Mouse (Mus musculus): ENCODE data around the gene Srsf10. TPM values are rescaled to one million over a fixed set of nuclear protein-coding genes. Genes with fewer than 3 reads are reported as not detected.

Srsf10 gene
- polyA plus RNA-seq, 1 experiment from 2014 or later, result 157 TPM

DNA sequence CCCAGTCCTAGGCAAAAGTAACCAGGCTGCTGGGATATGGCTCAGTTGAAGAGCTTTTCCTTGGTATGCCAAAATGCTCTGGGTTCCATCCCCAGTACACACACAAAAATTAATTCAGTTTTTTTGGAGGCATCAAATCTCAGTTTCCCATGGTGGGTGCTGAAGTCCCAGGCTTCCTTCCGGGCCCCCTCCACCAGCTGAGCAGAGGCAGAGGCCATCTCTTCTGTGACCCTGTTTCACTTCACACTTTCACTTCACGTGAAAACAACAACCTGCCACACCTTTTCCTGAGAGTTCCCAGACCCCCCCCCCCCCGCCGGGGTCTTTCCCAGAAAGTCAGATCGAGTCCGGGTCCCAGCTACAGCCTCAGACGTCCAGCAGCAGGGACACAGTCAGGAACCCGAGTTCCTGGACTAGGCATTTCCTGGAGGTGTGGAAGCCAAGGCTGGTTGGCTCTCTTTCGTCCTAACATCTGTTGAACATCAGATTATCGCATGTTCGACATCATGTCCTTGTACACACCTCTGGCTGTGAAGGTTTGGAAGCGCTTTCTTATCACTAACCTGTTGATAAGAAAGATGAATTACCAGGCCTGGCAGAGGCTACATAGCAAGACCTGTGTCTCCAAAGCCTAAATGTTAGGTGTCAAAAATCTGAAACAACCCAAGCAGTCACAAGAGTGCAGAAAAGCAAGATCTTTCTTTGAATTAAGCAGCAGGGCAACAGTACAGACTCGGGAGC lies 53.9 kb downstream of the Srsf10 start:
- H3K36me3 ChIP-seq, result no peaks in the 10 kb centered on the region
- no peaks in the 10 kb centered on the region for H3K27me3 ChIP-seq (replicated peaks)
- 47% methylated on average over 13 of the region's 13 CpGs for WGBS (ENCODE audit: insufficient replicate concordance)
- H3K4me2 ChIP-seq, result no peak overlapping the region
- ATAC-seq, result no peak
- H3K9ac ChIP-seq, result no peak overlapping the region
- H3K27ac ChIP-seq, result no peak overlapping the region
- H3K4me3 ChIP-seq, result no peak overlapping the region
- no peaks in the 10 kb centered on the region for H3K9me3 ChIP-seq (replicated peaks)
- H3K4me1 ChIP-seq, result peaks cover 56% of the 10 kb centered on the region

DNA sequence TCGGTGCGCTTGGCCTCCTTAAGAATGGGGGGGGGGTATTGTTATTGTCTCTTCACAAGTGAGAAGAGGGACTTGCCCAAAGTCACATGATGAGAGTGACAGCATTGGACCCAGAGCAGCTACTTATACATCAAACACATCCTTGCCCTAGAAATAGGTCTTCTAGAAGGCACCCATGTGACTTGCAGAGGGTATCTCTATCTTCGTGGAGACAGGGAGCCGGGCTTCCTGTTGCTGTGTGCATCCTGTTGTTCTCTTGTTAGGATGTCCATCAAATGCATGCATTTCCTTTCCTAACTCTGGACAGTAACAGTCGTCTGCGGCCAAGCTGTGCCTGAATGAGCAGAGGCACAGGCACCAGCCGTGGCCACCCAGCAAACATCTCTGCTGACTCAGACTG lies 56.0 kb downstream of the Srsf10 start:
- H3K36me3 ChIP-seq, result peaks cover 2% of the 10 kb centered on the region; the same call in 1 of the 2 replicates
- H3K9me3 ChIP-seq (replicated peaks), result no peaks in the 10 kb centered on the region
- H3K4me1 ChIP-seq, result peaks cover 50% of the 10 kb centered on the region
- ATAC-seq, result peak; percentile 64
- no peak overlapping the region for H3K4me3 ChIP-seq
- WGBS (ENCODE audit: insufficient replicate concordance), result 22% methylated on average over 7 of the region's 7 CpGs
- H3K4me2 ChIP-seq, result no peak overlapping the region
- no peak overlapping the region for H3K9ac ChIP-seq
- no peaks in the 10 kb centered on the region for H3K27me3 ChIP-seq (replicated peaks)
- H3K27ac ChIP-seq, result peak overlapping the region; percentile 63; the same call in 1 of the 2 replicates

DNA sequence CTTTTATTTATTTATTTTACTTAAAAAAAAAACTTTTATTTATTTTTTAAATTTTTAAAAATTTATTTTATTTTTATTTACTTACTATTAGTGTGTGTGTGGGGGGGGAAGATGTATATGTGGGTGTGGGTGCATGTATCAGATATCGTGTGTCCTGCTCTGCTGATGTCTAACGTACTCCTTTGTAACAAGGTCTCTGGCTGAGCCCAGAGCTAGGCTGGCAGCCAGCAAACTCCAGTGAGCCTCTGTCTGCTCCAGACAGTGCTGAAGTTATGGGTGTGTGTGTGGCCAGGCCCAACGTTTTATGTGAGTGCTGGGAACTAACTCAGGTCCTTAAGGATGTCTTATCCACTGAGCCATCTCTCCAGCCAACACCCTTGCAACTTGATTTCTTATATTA lies 56.6 kb downstream of the Srsf10 start:
- peak overlapping the region; percentile 63 for H3K27ac ChIP-seq
- H3K4me3 ChIP-seq, result no peak overlapping the region
- peak overlapping the region; percentile 25 for H3K4me2 ChIP-seq

DNA sequence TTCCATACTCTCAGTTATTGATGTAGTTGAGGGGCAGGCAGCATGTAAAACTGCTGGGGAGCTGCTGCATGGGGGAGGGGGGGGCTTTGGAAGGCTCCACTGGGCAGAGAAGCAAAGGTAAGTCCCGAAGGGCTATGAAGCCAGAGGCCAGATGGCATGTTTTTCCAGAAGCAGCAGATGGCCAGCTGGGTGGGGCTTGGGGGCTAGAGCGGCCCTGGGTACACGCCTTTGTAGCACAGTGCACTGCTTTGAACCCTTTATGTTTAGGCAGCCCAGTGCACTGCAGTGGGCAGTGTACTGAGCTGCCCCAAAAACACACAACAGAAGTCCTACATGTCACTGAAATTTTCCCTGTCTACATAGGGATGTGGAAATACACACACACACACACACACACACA lies 57.3 kb downstream of the Srsf10 start:
- H3K27ac ChIP-seq, result peak overlapping the region; percentile 63
- peaks cover 44% of the 10 kb centered on the region for H3K4me1 ChIP-seq

More for the DNA sequence above, 56.6 kb downstream of the Srsf10 start:
- peaks cover 8% of the 10 kb centered on the region; the same call in 1 of the 2 replicates for H3K36me3 ChIP-seq
- no peak overlapping the region for H3K9ac ChIP-seq
- H3K27me3 ChIP-seq (replicated peaks), result no peaks in the 10 kb centered on the region
- peak; percentile 52; the same call in 1 of the 2 replicates for ATAC-seq
- peaks cover 44% of the 10 kb centered on the region for H3K4me1 ChIP-seq
- H3K9me3 ChIP-seq (replicated peaks), result no peaks in the 10 kb centered on the region
- WGBS (ENCODE audit: insufficient replicate concordance), result 22% methylated on average over 3 of the region's 3 CpGs

DNA sequence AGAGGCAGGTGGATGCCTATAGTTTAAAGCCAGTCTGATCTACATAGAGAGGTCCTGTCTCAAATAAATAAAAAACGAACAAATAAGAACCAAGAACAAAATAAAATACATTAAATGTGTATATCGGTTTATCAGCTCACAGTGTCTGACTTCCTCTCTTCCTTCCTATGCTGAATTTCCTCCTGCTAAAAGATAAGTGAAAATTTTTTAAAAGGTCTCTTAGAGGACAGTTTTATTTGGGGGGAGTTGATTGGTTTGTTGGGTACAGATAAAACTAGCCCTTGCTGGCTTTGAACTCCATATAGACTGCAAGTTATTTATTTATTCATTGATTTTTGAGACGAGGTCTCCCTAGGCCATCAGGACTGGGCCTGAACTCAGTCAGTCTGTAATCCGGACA lies 57.9 kb downstream of the Srsf10 start:
- Histone ChIP-seq H3K27me3 (replicated peaks) (no peaks in the 10 kb centered on the region), H3K9me3 (replicated peaks) (no peaks in the 10 kb centered on the region), H3K4me2 (peak overlapping the region; percentile 25), H3K9ac (0 out of 2 replicates have a peak overlapping the region, but pooled peaks have one; percentile 10), H3K27ac (peak overlapping the region; percentile 63; the same call in 1 of the 2 replicates), H3K4me3 (no peak overlapping the region), H3K4me1 (peaks cover 46% of the 10 kb centered on the region), H3K36me3 (peaks cover 20% of the 10 kb centered on the region)
- no peak for ATAC-seq
- 25% methylated on average over 4 of the region's 4 CpGs for WGBS (ENCODE audit: insufficient replicate concordance)

More for the DNA sequence above, 57.3 kb downstream of the Srsf10 start:
- whole genome bisulfite sequencing (ENCODE audit: insufficient replicate concordance), result 10% methylated on average over 3 of the region's 3 CpGs
- Histone ChIP-seq H3K36me3 (peaks cover 15% of the 10 kb centered on the region), H3K9ac (0 out of 2 replicates have a peak overlapping the region, but pooled peaks have one; percentile 10), H3K9me3 (replicated peaks) (no peaks in the 10 kb centered on the region), H3K4me2 (peak overlapping the region; percentile 25), H3K27me3 (replicated peaks) (no peaks in the 10 kb centered on the region), H3K4me3 (no peak overlapping the region)
- peak; percentile 26; the same call in 1 of the 2 replicates for ATAC-seq

DNA sequence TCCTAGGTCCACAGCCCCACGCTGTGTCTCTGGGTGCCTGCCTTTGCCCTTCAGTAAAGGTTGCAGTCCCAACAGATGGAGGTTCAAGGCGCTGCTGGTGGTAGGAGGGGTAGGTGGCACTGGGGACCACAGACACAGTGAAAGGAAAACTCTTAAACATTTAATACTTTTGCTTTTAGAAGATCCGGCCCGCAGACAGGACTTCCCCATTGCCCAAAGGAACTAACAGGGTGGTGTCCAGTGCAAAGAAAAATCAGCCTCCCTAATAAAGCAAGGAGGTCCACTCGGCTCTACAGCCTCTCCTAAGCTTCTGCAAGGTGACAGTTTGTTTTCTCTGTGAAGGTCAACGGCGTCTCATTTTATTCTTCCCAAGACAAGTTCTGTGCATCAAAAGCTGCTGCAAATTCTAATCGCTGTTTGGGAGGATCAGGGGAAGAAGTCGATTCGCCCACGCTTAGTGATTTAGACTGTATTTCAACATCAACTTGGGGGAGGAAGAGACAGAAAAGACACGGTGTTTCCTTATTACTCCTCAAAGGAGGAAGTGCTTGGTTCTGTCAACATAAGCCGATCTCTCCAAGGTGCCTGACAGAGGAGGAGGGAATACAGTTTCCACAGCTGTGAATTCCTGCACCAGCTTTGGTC lies 63.2 kb downstream of the Srsf10 start:
- no peaks in the 10 kb centered on the region for H3K27me3 ChIP-seq (replicated peaks)
- 53% methylated on average over 13 of the region's 13 CpGs for WGBS (ENCODE audit: insufficient replicate concordance)
- H3K4me2 ChIP-seq, result 0 out of 2 replicates have a peak overlapping the region, but pooled peaks have one; percentile 6

DNA sequence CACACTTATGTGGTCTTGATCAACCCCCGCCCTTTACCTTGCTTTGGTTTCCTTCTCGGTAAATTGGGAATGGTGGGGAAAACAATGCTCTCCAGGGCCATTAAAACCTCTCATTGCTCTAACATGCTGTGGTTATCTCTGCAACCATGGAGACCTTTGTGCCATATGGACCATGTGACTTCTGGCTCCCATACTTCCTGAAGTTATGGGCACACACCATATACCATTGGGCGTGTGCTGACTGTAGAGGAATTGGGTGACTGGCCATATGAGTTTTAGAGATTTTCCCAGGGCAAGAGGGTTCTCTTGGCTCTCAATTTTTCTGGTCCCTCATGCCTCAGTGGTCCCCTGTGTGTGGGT lies 63.7 kb downstream of the Srsf10 start:
- Histone ChIP-seq H3K36me3 (peaks cover 47% of the 10 kb centered on the region), H3K27me3 (replicated peaks) (no peaks in the 10 kb centered on the region), H3K4me2 (no peak overlapping the region), H3K4me3 (no peak overlapping the region), H3K4me1 (peaks cover 28% of the 10 kb centered on the region), H3K9ac (no peak overlapping the region), H3K9me3 (replicated peaks) (0 out of 2 replicates have a peak, but pooled peaks cover 4% of the 10 kb centered on the region), H3K27ac (no peak overlapping the region)
- ATAC-seq, result no peak
- 75% methylated on average over 3 of the region's 3 CpGs for WGBS (ENCODE audit: insufficient replicate concordance)

More for the DNA sequence above, 63.2 kb downstream of the Srsf10 start:
- ATAC-seq, result no peak
- peaks cover 43% of the 10 kb centered on the region for H3K36me3 ChIP-seq
- H3K27ac ChIP-seq, result 0 out of 2 replicates have a peak overlapping the region, but pooled peaks have one; percentile 6
- H3K4me3 ChIP-seq, result no peak overlapping the region
- H3K9ac ChIP-seq, result no peak overlapping the region
- 0 out of 2 replicates have a peak, but pooled peaks cover 4% of the 10 kb centered on the region for H3K9me3 ChIP-seq (replicated peaks)
- peaks cover 32% of the 10 kb centered on the region for H3K4me1 ChIP-seq

Other genes starting within 250 kb of the Srsf10 start
- gene Ifnlr1, start 169.5 kb upstream of the Srsf10 start, polyA plus RNA-seq (2016; fragmentation: Nextera tagmentation; extraction: Ambion mirVana), result 0.06 and 0.07 TPM in 2 replicates
- 0.19 and 0.37 TPM in 2 replicates for gene Il22ra1, start 127.6 kb upstream of the Srsf10 start, polyA plus RNA-seq (2016; fragmentation: Nextera tagmentation; extraction: Ambion mirVana)
- 0.11 and 0.18 TPM in 2 replicates for gene Myom3, start 96.0 kb upstream of the Srsf10 start, polyA plus RNA-seq (2016; fragmentation: Nextera tagmentation; extraction: Ambion mirVana)
- gene Pnrc2, start 18.1 kb downstream of the Srsf10 start, polyA plus RNA-seq (2016; fragmentation: Nextera tagmentation; extraction: Ambion mirVana), result 91.1 and 98.9 TPM in 2 replicates
- 3.9 and 4.3 TPM in 2 replicates for gene Cnr2, start 39.6 kb downstream of the Srsf10 start, polyA plus RNA-seq (2016; fragmentation: Nextera tagmentation; extraction: Ambion mirVana)
- gene Fuca1, start 65.0 kb downstream of the Srsf10 start, polyA plus RNA-seq (2016; fragmentation: Nextera tagmentation; extraction: Ambion mirVana), result 22.2 and 23.8 TPM in 2 replicates
- gene Hmgcl, start 90.7 kb downstream of the Srsf10 start, polyA plus RNA-seq (2016; fragmentation: Nextera tagmentation; extraction: Ambion mirVana), result 67.4 and 71.1 TPM in 2 replicates
- 36.0 and 41.2 TPM in 2 replicates for gene Gale, start 108.0 kb downstream of the Srsf10 start, polyA plus RNA-seq (2016; fragmentation: Nextera tagmentation; extraction: Ambion mirVana)
- gene Lypla2, start 116.9 kb downstream of the Srsf10 start, polyA plus RNA-seq (2016; fragmentation: Nextera tagmentation; extraction: Ambion mirVana), result 59.5 and 61.7 TPM in 2 replicates
- gene Pithd1, start 131.5 kb downstream of the Srsf10 start, polyA plus RNA-seq (2016; fragmentation: Nextera tagmentation; extraction: Ambion mirVana), result 115 and 121 TPM in 2 replicates
- 38.2 and 39.4 TPM in 2 replicates for gene Eloa, start 166.0 kb downstream of the Srsf10 start, polyA plus RNA-seq (2016; fragmentation: Nextera tagmentation; extraction: Ambion mirVana)
- 350 and 362 TPM in 2 replicates for gene Rpl11, start 197.7 kb downstream of the Srsf10 start, polyA plus RNA-seq (2016; fragmentation: Nextera tagmentation; extraction: Ambion mirVana)

Measured in liver, embryonic 12.5 days (tissue).